Mouse (Mus musculus): ENCODE data around the gene C1qtnf9.

C1qtnf9 gene

DNA sequence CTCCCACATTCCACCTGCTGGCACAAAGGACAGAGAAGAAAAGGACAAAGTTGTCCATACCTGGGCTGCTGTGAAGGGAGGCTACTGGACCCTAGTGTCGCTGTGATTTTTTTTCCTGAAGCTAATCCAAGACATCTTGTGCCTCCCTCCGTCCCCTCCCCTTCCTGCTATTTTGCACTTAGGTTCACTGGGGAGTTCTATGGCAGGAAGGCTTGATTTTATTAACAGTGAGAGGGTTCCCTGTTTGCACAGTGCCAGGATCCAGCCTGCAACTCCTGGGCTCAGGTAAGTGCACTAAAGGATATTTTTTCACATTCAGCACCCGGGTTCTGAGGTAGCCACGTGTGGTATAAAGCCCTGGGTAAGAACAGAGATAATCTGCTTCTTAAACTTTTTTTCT lies at the start of gene C1qtnf9:
Gene C1qtnf9 (plus strand): TSS at position 251 of the 400 bp plus-strand sequence.
- no peak for DNase-seq

DNA sequence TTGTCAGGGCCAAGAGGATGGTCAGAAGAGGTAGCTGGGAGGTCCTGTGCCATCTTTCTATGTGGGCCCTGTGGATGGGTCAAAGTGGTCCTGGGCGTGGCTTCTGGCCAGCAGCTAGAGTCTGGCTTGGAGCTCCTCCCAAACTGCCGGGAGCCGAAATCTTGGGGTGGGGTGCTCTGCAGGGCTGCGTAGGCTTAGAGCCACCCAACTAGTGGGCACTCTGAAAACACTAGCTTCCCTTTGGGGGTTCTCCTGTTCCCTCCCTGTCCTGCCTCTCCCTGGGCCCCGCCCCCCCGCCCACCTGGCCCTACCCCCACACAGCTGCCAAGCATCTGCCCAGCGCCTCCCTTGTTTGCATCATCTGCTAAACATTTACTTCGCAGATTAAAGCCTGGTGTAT lies 46.6 kb upstream of the C1qtnf9 start:
- DNase-seq: no peak

DNA sequence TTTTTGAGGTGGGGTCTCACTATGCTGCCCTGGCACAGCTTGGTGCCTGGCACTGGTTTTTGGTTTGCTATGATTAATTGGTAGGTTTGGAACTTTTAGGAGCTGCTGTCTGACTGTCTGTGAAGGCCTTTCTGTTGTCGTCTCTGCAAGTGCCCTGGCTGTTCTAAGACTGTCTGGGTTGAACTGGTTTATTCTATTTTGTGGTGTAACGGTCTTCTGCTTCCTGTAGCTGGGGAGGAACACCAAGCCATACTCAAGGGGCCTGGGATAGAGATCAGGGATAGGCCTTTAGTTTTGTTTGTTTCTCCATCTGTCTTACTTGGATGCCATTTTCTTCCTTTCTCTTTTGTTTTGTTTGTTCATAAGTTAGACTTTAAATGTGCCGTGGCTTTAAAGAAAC lies 46.0 kb upstream of the C1qtnf9 start:
- DNase-seq: no peak

DNA sequence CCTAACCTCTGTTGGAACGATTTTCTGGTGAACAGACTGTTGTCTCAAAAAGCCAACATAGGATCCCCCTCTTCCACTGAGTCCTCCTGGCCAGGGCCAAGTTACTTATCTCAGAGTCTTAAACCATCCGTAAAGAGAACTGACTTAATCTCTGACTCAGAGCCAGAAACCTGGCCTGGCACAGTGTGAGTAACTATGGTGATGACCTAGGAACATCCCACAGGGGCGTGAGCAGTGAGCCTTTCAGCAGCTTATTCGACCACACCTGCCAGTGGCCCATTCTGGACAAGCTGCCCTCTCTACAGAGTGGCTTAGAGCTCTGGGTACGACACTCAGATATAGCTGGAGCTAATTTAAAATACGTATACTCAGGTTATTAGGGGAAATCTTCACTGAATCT lies 41.8 kb upstream of the C1qtnf9 start:
- DNase-seq: no peak

DNA sequence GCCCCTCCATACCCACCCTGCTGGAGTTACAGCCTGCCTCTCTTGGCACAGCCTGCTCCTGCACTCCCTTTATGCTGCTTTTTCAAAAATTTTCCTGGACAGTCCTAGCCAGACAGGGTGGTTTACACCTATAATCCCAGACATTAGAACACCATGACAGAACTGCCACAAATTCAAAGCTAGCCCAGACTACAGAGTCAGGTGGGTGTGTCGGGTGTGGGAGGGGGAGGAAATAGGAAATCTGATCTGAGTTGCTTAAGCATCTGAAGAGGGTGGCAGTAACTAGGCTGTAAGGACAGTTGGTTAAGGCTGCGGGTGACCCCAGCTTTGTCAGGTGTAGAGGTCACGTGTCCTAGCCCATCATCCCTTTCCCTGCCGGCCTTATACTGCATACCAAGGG lies 40.8 kb upstream of the C1qtnf9 start:
- no peak for DNase-seq

DNA sequence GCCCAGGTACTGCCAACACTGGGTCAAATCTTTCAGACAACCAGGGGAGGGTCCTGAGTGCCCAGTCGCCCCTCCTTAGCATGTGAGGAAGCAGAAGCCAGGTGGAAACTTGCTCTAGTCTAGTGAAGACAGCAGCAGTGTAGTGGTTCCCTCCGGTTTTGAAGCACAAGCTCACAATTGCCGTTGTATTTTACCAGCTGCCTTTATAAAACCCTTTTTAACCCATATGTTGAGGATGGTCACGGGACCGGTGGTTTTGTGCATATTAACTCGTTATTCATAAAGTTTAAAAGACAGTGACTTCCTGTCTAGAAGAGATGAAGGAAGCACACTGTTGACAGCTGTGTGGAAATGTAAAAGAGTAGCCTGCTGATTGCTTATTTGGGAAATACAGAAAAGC lies 35.9 kb upstream of the C1qtnf9 start:
- no peak for DNase-seq

DNA sequence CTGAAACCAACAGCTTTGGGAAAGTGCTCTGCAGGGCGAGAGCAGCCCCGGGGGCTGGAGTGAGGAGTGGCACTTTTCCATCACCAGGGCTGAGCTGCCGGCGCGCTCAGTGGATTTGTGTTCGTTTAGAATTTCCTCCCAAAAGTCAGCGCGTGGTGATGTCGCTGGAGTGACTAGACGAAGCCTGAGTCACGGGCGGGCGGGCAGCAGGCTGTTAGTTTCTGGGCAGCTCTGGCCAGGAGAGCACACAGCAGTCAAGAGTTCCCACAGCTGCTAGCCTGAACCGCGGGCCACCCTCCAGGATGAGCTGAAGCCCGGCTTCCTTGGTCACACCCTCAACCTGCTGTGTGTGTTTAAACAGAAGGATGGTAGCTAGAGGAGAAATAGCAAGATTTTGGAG lies 35.1 kb upstream of the C1qtnf9 start:
- DNase-seq: no peak

DNA sequence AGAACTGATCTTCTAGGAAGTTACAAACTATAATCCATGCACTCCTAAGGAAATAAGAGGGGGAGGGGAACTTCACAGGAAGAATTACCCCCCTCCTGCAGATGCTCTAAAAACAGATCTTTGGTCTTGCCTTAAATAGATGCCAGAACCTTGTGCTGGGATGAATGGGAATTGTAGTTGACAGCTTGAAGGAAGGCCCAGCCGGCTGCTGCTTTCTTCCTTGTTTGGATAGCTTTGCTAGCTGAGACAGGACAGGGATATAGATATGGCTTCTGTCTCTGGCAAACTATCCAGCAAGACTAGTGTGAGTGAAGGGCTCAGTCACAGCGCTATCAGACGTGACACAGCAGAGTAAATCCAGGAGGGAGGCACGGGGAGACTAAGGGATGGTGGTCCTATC lies 34.2 kb upstream of the C1qtnf9 start:
- no peak for DNase-seq

DNA sequence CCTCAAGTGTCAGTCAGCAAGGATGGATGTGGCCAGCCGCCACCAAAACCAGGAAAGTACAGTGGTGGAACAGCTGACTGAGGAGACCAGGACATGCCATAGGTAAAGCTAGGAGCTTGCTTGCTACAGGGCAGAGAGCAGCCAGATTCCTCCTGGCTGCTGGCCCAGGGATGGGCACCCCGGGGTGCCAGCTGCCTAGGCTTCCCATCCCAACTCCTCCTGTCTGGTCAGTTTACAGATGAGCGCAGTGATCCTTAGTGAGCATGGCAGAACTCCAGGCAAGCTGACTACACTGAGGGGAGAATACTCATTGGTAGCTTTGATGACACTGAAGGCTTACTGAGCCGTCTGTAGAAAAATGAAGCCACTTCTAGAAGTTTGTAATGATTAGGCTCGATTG lies 32.7 kb upstream of the C1qtnf9 start:
- DNase-seq: no peak

DNA sequence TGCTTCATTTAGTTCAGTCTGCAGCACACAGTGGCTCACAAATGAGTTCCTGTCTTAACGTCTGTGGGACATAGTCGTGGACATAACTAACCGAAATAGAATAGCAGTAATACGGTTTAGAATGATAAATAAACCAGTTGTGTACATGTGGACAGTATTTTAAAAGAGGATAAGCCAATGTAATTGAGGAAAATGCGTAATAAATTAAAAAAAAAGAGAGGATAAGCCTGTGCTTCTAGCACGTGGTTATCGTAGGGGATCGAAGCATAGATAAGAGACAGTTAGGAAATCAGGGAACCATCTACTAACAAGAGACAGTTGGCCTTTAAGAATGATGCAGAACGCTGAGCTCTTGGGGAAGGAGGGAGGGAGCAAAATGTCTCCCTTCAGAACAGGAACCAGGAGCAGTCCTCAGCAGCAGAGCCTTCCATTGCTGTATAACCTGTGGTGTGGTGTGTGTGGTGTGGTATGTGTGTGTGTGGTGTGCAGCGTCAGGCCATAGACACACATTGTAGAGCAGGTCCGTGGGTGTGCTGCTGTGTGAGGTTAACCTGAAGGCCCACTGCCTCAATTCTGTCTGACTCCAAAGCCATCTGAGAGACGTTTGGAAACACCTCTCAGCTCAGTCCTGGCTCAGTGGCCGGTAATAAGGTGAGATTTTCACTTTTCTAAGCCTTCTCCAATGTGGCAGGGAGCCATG lies 31.9 kb upstream of the C1qtnf9 start:
- DNase-seq: no peak

DNA sequence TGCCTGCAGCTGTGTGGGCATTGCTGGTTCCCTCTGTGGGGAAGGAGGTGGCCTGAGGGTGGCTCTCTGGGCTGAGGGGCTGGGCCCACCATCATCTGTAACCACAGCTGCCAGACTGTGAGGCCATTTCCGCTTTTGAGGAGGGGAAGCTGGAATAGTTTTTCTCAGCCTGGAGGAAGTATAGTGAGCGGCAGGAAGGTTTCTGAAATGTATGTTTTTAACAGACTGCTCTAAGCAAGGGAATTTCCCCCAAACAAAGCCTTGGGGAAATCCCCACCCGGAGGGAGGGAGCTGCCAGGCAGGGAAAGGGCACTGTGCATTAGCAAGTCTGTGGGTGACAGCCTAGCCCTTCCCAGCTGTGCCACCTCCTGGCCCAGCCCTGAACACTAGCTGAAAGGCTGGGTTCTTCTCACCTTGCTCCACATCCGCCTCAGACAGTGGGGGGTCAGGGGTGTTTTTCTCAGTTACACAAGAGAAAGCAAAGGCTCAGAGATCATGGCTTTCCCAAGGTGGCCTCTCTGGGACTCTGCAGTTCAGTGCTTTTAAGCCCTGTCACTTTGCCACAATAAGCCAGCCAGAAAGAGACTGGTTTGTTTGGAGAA lies 31.2 kb upstream of the C1qtnf9 start:
- DNase-seq: no peak

DNA sequence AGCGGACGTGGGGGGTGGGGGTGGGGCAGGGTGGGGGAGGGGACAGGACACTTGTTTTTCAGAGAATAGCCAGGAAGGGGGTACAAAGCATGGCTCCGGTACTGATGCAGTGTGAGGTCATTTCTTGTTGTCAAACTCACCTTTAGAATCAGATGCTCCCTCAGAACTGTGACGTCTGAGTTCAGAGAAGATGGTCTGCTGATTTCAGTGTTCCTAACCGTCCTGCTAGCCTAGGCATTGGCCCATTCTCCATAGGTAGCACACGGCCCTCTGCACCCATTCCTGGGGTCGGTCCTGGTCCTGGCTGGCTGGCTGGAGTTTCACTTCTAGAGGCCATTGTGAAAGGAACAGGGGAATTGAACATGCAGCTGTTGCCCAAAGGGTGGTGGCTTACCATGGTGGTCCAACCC lies 30.7 kb upstream of the C1qtnf9 start:
- DNase-seq: no peak

DNA sequence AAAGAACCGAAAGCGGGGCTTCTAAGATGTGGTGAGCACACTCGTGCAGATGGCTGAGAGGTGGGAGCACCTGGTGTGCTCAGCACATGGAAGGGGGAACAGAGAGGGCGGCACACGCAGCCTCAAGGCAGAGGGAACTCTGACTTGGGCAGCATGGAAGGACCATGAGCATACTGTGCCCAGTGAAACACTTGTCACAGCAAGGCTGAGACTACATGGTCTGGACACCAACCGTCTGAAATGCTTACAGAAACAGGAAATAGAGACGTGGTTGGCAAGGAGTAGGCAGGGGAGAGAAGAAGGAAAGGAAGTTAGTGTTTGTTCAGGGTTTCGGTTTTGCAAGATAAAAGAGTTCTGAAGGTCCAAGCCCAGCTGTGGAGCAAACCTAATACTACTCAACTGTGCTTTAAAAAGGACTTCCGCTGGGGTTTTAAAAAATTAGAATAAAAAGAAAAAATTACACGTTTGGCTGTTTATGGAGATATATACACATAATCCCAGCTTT lies 29.4 kb upstream of the C1qtnf9 start:
- no peak for DNase-seq

DNA sequence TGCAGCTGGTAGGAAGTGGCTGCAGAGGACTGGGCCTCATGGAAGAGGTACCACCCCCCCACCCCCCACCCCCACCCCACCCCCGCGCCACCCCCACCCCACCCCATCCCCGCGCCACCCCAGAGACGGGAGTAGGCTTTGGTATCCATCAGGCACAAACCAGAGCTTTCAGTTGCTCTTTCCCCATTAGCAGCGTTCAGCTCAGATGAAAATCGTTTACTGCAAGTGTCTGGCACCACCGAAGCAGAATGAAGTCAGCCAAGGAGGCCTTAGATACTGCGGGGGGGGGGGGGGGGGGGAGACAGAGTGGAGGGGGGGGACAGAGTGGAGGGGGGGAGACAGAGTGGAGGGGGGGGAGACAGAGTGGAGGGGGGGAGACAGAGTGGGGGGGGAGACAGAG lies 28.8 kb upstream of the C1qtnf9 start:
- no peak for DNase-seq

DNA sequence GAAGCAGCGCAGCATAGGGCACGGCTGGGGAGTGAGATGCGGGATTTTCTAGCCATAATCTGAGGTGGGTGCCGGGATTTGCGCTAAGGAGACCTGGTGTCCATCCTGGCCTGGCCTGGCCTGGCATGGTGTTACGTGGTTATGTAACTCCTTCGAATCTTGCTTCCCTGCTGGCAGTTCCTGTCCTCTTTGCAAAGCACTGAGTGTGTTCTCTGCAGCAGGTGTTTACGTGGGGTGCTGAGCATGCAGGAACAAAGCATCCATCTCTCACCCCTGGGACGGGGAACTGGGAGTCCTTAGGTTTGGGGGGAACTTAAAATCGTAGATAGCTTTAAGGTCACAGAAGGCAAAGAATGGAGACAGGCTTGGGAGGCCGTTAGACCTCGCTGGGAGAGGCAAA lies 28.3 kb upstream of the C1qtnf9 start:
- peak; percentile 30 for DNase-seq

DNA sequence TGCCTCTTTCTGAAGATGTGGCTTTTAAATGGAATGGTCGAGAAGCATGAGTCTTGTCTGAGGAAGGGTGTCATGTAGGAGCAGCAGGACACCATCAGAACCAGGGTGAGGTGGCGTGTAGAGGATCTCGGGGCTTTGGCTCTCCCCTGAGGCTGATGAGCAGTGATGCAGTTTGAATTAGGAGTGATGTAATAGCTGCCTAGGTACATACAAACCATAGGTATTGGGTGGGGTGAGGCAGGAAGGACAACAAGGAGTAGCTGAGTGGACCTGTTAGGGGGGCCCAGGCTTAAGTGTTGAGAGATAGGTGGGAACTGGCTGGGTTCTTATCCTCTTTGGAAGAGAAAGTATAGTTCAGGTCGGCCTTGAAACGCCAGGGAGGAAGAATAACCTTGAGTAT lies 27.4 kb upstream of the C1qtnf9 start:
- DNase-seq: no peak

DNA sequence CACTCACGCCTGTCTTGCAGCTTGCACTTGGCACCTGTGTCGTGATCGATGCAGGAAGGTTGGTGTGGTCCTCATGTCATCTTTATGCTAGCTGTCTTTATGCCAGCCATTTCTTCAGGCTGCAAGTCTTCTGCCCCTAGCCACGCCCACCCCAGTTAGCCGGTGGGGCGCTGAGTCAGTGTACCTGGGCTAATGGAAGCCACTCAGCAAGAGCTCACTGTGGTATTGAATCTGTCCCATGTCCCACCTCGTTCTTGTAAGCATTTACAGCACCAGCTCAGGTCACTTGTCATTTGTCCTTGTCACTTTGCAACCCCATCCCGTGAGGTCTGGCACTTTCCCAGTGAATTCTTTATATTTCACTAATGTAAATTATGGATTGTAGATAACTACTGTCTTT lies 26.9 kb upstream of the C1qtnf9 start:
- no peak for DNase-seq

DNA sequence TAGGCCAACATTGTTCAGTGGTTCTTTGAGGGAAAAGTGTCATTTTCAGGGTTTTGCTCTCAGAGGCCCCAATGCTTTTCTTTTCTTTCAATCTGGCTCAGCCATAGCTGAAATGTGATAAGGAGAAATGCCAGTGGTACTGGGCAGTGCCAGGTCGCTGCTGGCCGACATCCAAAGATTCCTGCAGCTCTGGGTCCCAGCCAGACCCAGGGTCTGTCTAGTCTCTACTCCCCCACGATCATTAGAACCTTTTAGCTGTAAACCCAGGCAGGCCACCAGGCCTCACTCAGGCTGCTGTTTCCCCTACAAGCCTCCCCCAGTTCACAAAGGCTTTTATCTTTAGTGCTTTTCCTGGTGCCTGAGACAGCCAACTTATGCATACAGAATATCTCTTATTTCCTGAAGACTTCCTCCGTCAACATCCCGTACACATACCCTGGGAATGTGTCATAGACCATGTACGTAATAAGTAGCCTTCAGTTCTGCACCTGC lies 26.4 kb upstream of the C1qtnf9 start:
- DNase-seq: peak; percentile 75

DNA sequence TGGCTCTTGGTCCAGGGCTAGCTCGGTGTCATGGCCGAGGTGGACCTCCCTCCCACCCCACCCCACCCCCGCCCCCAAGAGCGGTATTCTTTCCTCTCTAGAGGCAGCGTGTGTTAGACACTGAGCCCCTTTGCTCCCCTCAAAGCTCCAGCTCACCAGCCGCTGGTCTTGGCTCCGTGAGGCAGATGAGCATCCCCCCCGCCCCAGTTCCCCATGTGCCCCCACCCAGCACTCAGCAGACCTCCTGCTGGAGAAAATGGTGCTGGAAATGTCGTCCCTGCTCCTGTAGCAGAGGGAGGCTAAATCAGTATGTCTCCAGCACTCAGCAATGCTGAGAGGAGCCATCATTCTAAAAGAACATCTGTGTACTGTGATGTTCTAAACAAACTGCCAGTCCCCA lies 24.3 kb upstream of the C1qtnf9 start:
- DNase-seq: no peak

DNA sequence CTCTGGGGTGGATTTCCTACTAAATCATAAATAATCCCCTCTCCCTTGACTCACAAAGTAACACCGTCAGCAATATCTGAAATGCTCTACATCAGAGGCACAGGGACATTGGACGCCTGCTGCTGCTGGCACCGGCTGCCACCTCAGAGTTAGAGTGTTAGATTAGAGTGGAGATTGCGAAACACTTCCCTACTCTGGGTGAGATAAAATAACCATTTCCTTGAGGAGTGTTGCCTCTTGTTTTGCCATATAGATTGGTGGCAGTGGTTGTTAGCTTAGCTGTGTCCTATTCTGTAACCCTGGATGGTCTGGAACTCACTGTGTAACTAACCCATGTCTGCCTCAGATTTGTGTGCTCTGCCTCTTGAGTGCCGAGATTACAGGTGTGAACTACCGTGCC lies 22.7 kb upstream of the C1qtnf9 start:
- DNase-seq: no peak

DNA sequence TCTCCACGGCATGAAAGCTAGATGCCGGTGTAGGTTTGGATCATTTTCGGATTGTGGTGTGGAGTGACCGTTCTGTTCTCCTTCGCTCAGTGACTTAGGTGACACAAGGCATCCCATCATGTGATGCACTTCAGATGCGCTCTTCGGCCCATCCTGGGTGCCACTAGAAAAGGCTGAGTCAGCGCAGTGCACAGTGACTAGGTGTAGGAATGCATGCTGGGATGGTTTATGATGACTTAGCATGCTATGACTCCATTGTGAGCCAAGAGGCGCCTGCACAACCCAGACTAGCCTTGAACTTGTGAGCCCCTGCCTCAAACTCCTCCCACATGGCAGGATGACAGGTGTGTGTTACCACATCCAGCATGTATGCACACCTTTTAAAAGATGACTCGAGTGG lies 21.8 kb upstream of the C1qtnf9 start:
- DNase-seq: no peak

DNA sequence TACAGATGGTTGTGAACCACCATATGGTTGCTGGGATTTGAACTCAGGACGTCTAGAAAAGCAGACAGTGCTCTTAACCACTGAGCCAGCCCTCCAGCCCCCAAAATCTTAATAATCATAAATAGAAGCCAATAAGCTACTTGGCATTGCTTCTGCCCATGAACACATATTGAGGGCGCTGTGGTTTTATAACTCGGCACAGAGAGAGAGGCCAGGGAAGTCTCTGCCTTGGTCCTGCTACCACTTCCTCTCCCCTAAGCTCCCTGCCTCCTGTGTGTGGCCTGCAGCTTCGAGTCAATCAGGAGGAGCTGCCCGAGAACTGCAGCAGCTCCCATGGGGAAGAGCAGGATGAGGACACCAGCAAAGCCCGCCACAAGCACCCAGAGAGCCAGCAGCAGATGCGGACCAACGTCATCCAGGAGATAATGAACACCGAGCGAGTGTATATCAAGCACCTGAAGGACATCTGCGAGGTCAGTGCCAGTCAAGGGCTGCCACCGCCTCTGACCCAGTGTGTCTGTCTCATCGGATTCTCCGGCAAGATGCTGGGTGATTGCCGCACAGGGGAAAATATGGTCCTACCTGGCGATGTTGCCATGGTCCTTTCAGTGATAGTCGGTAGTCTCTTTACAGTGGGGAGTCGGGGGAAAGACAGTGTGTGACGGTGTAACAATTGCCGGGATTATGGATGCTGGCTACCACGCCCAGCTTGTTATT lies 20.6 kb upstream of the C1qtnf9 start:
- DNase-seq: no peak

DNA sequence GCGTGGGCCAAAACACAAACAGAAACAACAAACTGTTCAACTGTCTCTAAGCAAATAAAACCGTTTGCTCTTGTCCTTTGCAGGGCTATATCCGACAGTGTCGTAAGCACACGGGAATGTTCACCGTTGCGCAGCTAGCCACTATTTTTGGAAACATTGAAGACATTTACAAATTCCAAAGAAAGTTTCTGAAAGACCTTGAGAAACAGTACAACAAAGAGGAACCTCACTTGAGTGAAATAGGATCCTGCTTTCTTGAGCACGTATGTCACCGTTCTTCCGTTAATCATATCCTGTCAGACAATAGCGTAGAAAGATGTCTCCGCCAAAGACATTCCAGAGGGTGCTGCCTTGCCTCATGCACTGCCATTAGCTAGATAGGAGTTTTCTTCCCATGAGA lies 18.1 kb upstream of the C1qtnf9 start:
- DNase-seq: no peak

DNA sequence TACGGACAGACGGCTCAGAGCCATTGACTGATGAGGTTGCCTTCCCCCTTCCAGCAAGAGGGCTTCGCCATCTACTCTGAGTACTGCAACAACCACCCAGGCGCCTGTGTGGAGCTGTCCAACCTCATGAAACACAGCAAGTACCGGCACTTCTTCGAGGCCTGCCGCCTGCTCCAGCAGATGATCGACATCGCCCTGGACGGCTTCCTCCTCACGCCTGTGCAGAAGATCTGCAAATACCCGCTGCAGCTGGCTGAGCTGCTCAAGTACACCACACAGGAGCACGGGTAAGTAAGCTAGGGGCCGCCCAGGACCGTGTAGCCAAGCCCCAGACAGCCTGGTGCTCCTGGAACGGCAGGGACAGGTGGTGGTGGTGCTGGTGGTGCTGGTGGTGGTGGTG lies 16.4 kb upstream of the C1qtnf9 start:
- no peak for DNase-seq
